In genomic region chr2:76097847-76098246, GRCm38 (mm10) we compare ENCODE assay signal across 19 mouse cellular contexts.
DNase-seq lines count a peak whose midpoint lies in the region; ATAC-seq lines count a peak whose summit lies in the region.
"Had no signal": no experiment of that assay in that cellular context is flagged by ENCODE, and none has a peak within 500 bp of the region (broad histone marks: within the 10 kb centered on the region; RNA-seq: fewer than 3 reads in every experiment).

No protein-coding gene starts in this region.

- no peak overlapping the region for H3K4me3 ChIP-seq in heart, embryonic 10.5 days
- H3K4me3 ChIP-seq in stomach, embryonic 15.5 days (replicated peaks), result no peak overlapping the region
- H3K4me3 ChIP-seq: embryonic facial prominence, embryonic 10.5 days; erythroblast, embryonic 14.5 days; heart, embryonic 12.5 days; limb, embryonic 10.5 days; midbrain, embryonic 10.5 days had no signal

- intact Hi-C loops in heart, postnatal 36 days (cut with DNase I), result no loop called here
- intact Hi-C loops in left cerebral cortex, postnatal 4 days (cut with DNase I), result no loop called here

- peaks cover 9% of the 10 kb centered on the region; the same call in 1 of the 2 replicates for H3K27me3 ChIP-seq in heart, embryonic 10.5 days (ENCODE audit: insufficient read depth, poor library complexity, severe bottlenecking)
- H3K27me3 ChIP-seq in stomach, embryonic 15.5 days (replicated peaks), result no peaks in the 10 kb centered on the region

- H3K4me2 ChIP-seq in stomach, embryonic 15.5 days, result peak overlapping the region; percentile 21; the same call in 1 of the 2 replicates
- H3K4me2 ChIP-seq: heart, embryonic 12.5 days had no signal

- peak; percentile 61 for DNase-seq in heart, embryonic 10.5 days (ENCODE audit: low spot score)
- DNase-seq in heart, postnatal 36 days, result no peak
- peak; percentile 30 for DNase-seq in lung, postnatal 10 days
- no peak for DNase-seq in lung, postnatal 25 days (ENCODE audit: low spot score)
- DNase-seq in kidney, postnatal 14 days, result peak; percentile 53
- DNase-seq in left cerebral cortex, postnatal 4 days, result no peak
- DNase-seq in left cerebral cortex, adult 11 months (ENCODE audit: low spot score), result no peak
- DNase-seq: adrenal gland, postnatal 25 days; cerebellum, adult 9-10 months; gastrocnemius, postnatal 25 days; heart, postnatal 4 days had no signal

- 68% methylated on average over 7 of the region's 7 CpGs for WGBS in heart, embryonic 10.5 days
- 28% methylated on average over 7 of the region's 7 CpGs for WGBS in stomach, embryonic 15.5 days

- no peak overlapping the region for H3K9ac ChIP-seq in stomach, embryonic 15.5 days
- H3K9ac ChIP-seq: heart, embryonic 12.5 days; liver, embryonic 14.5 days had no signal

- ATAC-seq in stomach, embryonic 15.5 days (ENCODE audit: insufficient read depth, low FRiP score, low read depth), result peak; percentile 45; the same call in 1 of the 2 replicates
- ATAC-seq: inflammation-experienced regulatory T-cells, adult 6 months had no signal

- H3K4me1 ChIP-seq in heart, embryonic 10.5 days, result peaks cover 13% of the 10 kb centered on the region
- H3K4me1 ChIP-seq in stomach, embryonic 15.5 days, result peaks cover 18% of the 10 kb centered on the region

- no peaks in the 10 kb centered on the region for H3K36me3 ChIP-seq in heart, embryonic 10.5 days
- no peaks in the 10 kb centered on the region for H3K36me3 ChIP-seq in stomach, embryonic 15.5 days
- H3K36me3 ChIP-seq: embryonic facial prominence, embryonic 10.5 days; heart, embryonic 12.5 days; limb, embryonic 10.5 days; midbrain, embryonic 10.5 days had no signal

- H3K9me3 ChIP-seq in heart, embryonic 10.5 days, result no peaks in the 10 kb centered on the region
- no peaks in the 10 kb centered on the region for H3K9me3 ChIP-seq in stomach, embryonic 15.5 days
- H3K9me3 ChIP-seq: embryonic facial prominence, embryonic 10.5 days; heart, embryonic 12.5 days; limb, embryonic 10.5 days; midbrain, embryonic 10.5 days had no signal

- H3K27ac ChIP-seq in heart, embryonic 10.5 days, result no peak overlapping the region
- no peak overlapping the region for H3K27ac ChIP-seq in stomach, embryonic 15.5 days
- H3K27ac ChIP-seq: embryonic facial prominence, embryonic 10.5 days; limb, embryonic 10.5 days; liver, embryonic 14.5 days; midbrain, embryonic 10.5 days had no signal

Comparison
In these comparisons a context has a peak if more than half of its experiments do, and no peak if none do; other contexts are left out.
1. DNase-seq: peak in heart, embryonic 10.5 days (single experiment), lung, postnatal 10 days (single experiment) and kidney, postnatal 14 days (single experiment); none in heart, postnatal 36 days (0 of 2), lung, postnatal 25 days (single experiment), left cerebral cortex, postnatal 4 days (single experiment) and left cerebral cortex, adult 11 months (single experiment).